Mouse (Mus musculus): ENCODE results near the gene 1700016D06Rik.
A peak's percentile ranks its signal among the peaks of the same experiment; 100 is the strongest.

The 1700016D06Rik gene

DNA sequence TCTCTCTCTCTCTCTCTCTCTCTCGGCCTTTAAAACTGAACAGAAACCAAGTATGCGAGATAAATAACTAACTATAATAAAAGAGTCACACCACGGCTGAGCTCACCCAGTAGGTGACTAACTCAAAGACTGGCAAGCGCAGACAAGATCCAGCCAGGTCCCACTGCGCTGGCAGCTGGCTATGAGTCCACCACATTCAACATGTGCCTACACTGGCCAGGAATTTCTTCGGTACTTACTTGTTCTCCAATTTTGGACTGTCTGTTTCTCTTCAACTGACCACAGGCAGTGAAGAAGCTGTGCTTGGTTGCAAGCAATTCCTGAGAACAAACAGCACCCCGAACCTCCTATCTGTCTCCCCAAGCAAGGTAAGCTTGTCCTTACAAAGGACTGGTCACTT is 67.4 kb downstream of the 1700016D06Rik start:
- no peak for DNase-seq

DNA sequence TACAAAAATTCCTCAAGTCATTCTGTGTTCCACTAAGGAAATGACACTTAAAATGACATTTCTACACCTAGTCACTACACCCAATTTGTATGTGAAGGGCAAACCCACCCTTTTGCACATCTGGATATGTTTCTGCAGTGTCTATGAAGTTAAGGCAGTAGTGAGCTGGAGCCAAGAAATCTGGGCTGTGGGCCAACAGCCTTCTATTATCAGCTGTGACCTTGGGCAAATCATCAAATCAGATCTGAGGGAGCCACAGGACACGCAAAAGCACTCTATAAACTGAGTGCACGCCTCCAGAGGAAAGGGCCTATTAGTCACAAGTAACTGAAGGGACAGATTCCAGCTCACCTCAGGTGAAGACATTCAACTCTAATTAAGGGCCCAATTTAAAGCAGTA is 68.5 kb downstream of the 1700016D06Rik start:
- peak; percentile 55 for DNase-seq

- no peak for DNase-seq
These were observed 71.7 kb downstream of the 1700016D06Rik start for GRCm38 (mm10) chr8:11629206-11629605.

DNA sequence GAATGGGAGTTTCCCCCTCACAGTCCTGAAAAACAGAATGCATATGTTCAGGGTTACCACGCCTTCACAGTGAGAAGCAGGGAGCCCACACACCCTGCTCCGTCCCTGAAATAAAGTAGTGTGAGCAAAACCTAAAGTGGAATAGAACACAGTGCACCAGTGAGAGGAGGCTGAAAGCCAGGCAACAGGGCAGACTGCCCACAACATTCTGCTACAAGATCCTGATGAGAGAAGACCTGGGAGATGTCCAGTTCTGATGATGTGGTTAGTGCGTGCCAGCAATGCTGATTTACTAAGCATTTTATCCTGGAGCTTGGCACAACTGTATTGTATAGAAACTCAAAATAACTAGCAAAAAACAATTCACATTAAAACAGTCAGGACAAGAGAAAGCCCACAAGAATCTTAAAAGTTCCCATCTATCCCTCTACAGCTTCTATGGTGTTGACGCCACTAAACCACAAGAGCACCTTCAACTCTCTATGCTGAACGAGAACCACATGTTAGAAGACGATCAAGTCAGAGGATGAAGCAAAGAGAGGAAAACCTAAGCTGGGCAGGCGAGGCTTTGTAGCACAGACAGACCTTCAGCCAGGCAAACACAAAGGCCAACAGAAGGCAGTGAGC is 72.2 kb downstream of the 1700016D06Rik start:
- no peak for DNase-seq

DNA sequence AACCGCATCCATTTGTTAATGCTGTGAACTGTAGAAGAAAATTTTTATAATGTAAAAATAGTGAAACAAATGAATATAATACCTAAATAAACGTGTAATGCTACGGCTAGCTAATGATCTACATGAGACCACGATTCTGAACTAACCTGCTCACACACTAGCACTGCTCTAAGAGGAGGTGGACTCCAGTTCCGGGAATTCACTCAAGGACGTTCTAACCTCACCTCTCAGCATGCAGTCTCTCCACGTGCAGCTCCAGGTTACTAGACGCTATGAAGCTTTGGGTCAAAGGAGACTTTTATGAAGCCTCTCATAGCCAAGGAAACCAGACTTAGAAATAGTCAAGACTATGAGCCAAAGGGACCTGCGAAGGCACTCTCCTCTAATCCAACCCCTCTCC is 73.1 kb downstream of the 1700016D06Rik start:
- DNase-seq: no peak

- no peak for DNase-seq
These were observed 75.8 kb downstream of the 1700016D06Rik start for GRCm38 (mm10) chr8:11625084-11625483.

DNA sequence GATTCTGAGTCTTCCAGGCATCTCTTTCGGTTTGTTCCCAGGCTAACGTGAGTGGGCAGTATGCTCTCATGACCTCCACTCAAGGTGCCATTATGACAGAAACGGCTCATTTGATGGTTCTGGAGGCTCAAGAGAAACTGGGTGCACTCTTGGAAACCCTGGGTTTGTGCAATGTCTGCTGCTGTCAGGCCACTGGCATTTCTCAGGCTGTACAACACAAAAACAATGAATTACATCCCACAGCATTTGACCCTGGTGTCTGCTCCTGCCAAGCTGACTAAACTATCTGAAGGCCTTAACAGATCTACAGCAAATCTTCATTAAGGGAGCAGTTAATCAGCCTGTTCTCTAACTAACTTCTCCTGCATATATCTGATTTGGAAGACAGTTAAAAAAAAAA is 81.8 kb downstream of the 1700016D06Rik start:
- DNase-seq: no peak

GRCm38 (mm10) chr8:11618063-11618462 is 82.8 kb downstream of the 1700016D06Rik start:
- no peak for DNase-seq

- DNase-seq: peak; percentile 68
These were observed 84.6 kb downstream of the 1700016D06Rik start for GRCm38 (mm10) chr8:11616294-11616693.

- no peak for DNase-seq
These were observed 86.6 kb downstream of the 1700016D06Rik start for GRCm38 (mm10) chr8:11614126-11614835.

DNA sequence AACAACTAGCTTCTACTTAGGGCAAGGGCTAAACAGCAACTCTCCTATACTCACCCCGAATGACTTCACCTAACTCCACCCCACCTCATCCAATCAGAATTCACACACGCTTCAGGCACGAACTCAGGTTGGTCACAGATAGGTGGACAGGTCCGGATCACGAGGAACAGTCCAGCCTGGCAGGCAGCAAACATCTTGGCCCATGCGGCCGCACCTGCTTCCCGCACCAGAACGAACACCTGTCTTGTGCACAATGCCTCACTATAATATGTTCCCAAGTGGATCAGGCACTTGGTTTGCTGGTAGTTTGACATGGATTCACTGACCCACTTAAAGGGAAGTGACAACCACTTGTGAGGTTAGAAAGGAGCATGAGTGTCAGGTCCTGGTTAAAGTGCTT is 92.0 kb downstream of the 1700016D06Rik start:
- DNase-seq: no peak

All from retina, postnatal 1 day (tissue).